Mouse (Mus musculus) CH12.LX (cell line): ENCODE data around the gene Hectd1. TPM values are rescaled to one million over a fixed set of nuclear protein-coding genes. Genes with fewer than 3 reads are reported as not detected.

Experiments
- DNase-seq: peaks from one replicate; pipeline ENCODE4 v3.0.0-alpha.2; 2013; ENCODE audit errors: extremely low read depth
- H3K27ac ChIP-seq: 2 replicates; pipeline ENCODE4 v1.5.1; 2012; ENCODE audit warnings: low read depth, mild to moderate bottlenecking, control low read depth, moderate library complexity; ENCODE audit not compliant: insufficient read depth
- H3K27me3 ChIP-seq: replicated peaks from 2 replicates; pipeline ENCODE3; 2012; ENCODE audit warnings: inconsistent platforms
- H3K36me3 ChIP-seq, 2 experiments: replicated peaks in 1 of 2; 2 replicates each; pipeline versions ENCODE3 to v1.6.1; 2012; ENCODE audit warnings: inconsistent platforms in 1 of 2, low read length in 1 of 2, mild to moderate bottlenecking in 1 of 2, mixed read lengths in 1 of 2, moderate library complexity in 1 of 2; ENCODE audit not compliant: control insufficient read depth in 1 of 2, insufficient read depth in 1 of 2
- H3K4me1 ChIP-seq, 2 experiments: 2 replicates each; pipeline ENCODE4 v1.6.1; 2012; ENCODE audit warnings: inconsistent platforms in 1 of 2, moderate library complexity in 1 of 2; ENCODE audit not compliant: insufficient read depth in 2 of 2, control insufficient read depth in 1 of 2
- H3K4me2 ChIP-seq: 2 replicates; pipeline ENCODE4 v1.6.1; 2012; ENCODE audit warnings: low read depth, mild to moderate bottlenecking, control low read depth; ENCODE audit not compliant: poor library complexity, insufficient read depth, severe bottlenecking
- H3K4me3 ChIP-seq, 3 experiments: fragments of 150-350 bp in 1 of 3; sonication (generic) in 1 of 3; replicated peaks in 1 of 3; 2 replicates each; pipeline versions ENCODE3 to v1.5.1; 2011 to 2012; ENCODE audit warnings: low read depth in 2 of 3, low read length in 2 of 3, mild to moderate bottlenecking in 2 of 3, moderate library complexity in 2 of 3, control low read depth in 1 of 3, improper control_type of control experiment in 1 of 3, inconsistent platforms in 1 of 3, mixed read lengths in 1 of 3; ENCODE audit not compliant: poor library complexity in 1 of 3
- H3K79me2 ChIP-seq: replicated peaks from 2 replicates; pipeline ENCODE4 v1.6.1; 2012; ENCODE audit warnings: mild to moderate bottlenecking, moderate library complexity; ENCODE audit not compliant: control insufficient read depth, poor library complexity, insufficient read depth, severe bottlenecking; ENCODE audit errors: extremely low read depth
- H3K9ac ChIP-seq: 2 replicates; pipeline ENCODE4 v1.6.1; 2012; ENCODE audit warnings: low read depth, mild to moderate bottlenecking, control low read depth, moderate library complexity; ENCODE audit not compliant: insufficient read depth
- H3K9me3 ChIP-seq: replicated peaks from 2 replicates; pipeline ENCODE3; 2012; ENCODE audit warnings: low read length, inconsistent platforms, mixed read lengths
- BHLHE40 ChIP-seq: IDR thresholded peaks from 2 replicates; pipeline ENCODE4 v1.6.1; 2011; ENCODE audit warnings: mild to moderate bottlenecking, low read depth, low read length, improper control_type of control experiment
- E2F4 ChIP-seq: IDR thresholded peaks from 2 replicates; pipeline ENCODE4 v1.6.1; 2011; ENCODE audit warnings: low read depth, low read length, improper control_type of control experiment; ENCODE audit not compliant: insufficient replicate concordance
- KAT2A ChIP-seq: IDR thresholded peaks from 2 replicates; pipeline ENCODE4 v1.6.1; 2012; ENCODE audit warnings: low read length, improper control_type of control experiment, inconsistent platforms; ENCODE audit not compliant: insufficient replicate concordance
- MAFK ChIP-seq: IDR thresholded peaks from 2 replicates; pipeline ENCODE4 v1.6.1; 2011; ENCODE audit warnings: low read length, improper control_type of control experiment; ENCODE audit not compliant: insufficient replicate concordance
- MEF2A ChIP-seq: IDR thresholded peaks from 2 replicates; pipeline ENCODE4 v1.6.1; 2014; ENCODE audit warnings: low read depth, mild to moderate bottlenecking, inconsistent platforms, low read length, improper control_type of control experiment, borderline replicate concordance
- MXI1 ChIP-seq: IDR thresholded peaks from 2 replicates; pipeline ENCODE4 v1.6.1; 2011; ENCODE audit warnings: mild to moderate bottlenecking, low read depth, low read length, improper control_type of control experiment
- MYC ChIP-seq: IDR thresholded peaks from 2 replicates; pipeline ENCODE4 v1.6.1; 2011; ENCODE audit warnings: low read depth, mild to moderate bottlenecking, improper control_type of control experiment, low read length
- NRF1 ChIP-seq: IDR thresholded peaks from 2 replicates; pipeline ENCODE4 v1.6.1; 2014; ENCODE audit warnings: low read depth, mild to moderate bottlenecking, inconsistent platforms, low read length, improper control_type of control experiment, moderate library complexity
- RAD21 ChIP-seq: IDR thresholded peaks from 2 replicates; pipeline ENCODE4 v1.6.1; 2011; ENCODE audit warnings: low read depth, mild to moderate bottlenecking, low read length, improper control_type of control experiment, moderate library complexity
- USF1 ChIP-seq: IDR thresholded peaks from 2 replicates; pipeline ENCODE4 v1.6.1; 2014; ENCODE audit warnings: low read depth, mild to moderate bottlenecking, inconsistent platforms, low read length, improper control_type of control experiment
- USF2 ChIP-seq: conservative IDR thresholded peaks from 2 replicates; pipeline ENCODE4 v1.6.1; 2011; ENCODE audit warnings: low read depth, low read length, improper control_type of control experiment
- ZKSCAN1 ChIP-seq: IDR thresholded peaks from 2 replicates; pipeline ENCODE4 v1.6.1; 2012; ENCODE audit warnings: low read depth, inconsistent platforms, low read length, improper control_type of control experiment, borderline replicate concordance
- ZMIZ1 ChIP-seq: IDR thresholded peaks from 2 replicates; pipeline ENCODE4 v1.6.1; 2012; ENCODE audit warnings: low read depth, mild to moderate bottlenecking, inconsistent platforms, low read length, improper control_type of control experiment
- dilution Hi-C: fragments of 300-500 bp; cut with MboI; formaldehyde crosslinking; loops from 2 replicates; pipeline ENCODE4 v1.14.3; 2020; ENCODE audit warnings: low sequenced_read_pairs; ENCODE audit not compliant: extremely low pct_unique_long_range_greater_than_20kb, extremely low pct_ligation_motif_present
- in situ Hi-C: fragments of 300-500 bp; cut with MboI; formaldehyde crosslinking; loops from 3 replicates; pipeline ENCODE4 v1.14.3; 2019; ENCODE audit warnings: low sequenced_read_pairs, low pct_ligation_motif_present, low pct_unique_long_range_greater_than_20kb, mixed read lengths
- polyA plus RNA-seq: library from polyadenylated mRNA; unstranded; fragments of >175 nt; gene quantifications from 2 replicates; pipeline ENCODE4 v1.2.1, GENCODE M21; 2012; ENCODE audit warnings: low read depth; ENCODE audit not compliant: insufficient read length
- total RNA-seq, 2 experiments: library from RNA; depleted of rRNA; stranded (reverse); fragments of 300-350 nt in 1 of 2; fragments of >200 nt in 1 of 2; gene quantifications; 2 replicates each; pipeline ENCODE4 v1.2.3; 2012 to 2014

Gene Hectd1
- total and polyA plus RNA-seq, 3 experiments, result 36.2 to 42.3 (median 41.4) TPM

- dilution Hi-C loops, result no loop called here
- H3K4me1 ChIP-seq, result peaks cover 7 to 11% of the 10 kb centered on the region in 2 experiments; a peak in 3 of 4 replicates
- H3K9ac ChIP-seq, result no peak overlapping the region
- H3K27me3 ChIP-seq, result no peaks in the 10 kb centered on the region
- no peak for TF ChIP-seq BHLHE40
- TF ChIP-seq USF1, result no peak
- no peak for TF ChIP-seq ZMIZ1
- no peak for TF ChIP-seq USF2
- TF ChIP-seq MAFK, result no peak
- TF ChIP-seq MYC, result no peak
- H3K9me3 ChIP-seq, result no peaks in the 10 kb centered on the region
- DNase-seq, result no peak
- no peak overlapping the region for H3K27ac ChIP-seq
- H3K79me2 ChIP-seq, result no peaks in the 10 kb centered on the region
- H3K36me3 ChIP-seq, result peaks cover 0 to 6% of the 10 kb centered on the region in 2 experiments
- H3K4me2 ChIP-seq, result no peak overlapping the region
- in situ Hi-C loops, result no loop called here
- H3K4me3 ChIP-seq, result no peak overlapping the region
Observed at GRCm38 (mm10) chr12:51708941-51709686, 120.2 kb downstream of the Hectd1 start.

- dilution Hi-C loops (no loop called here), in situ Hi-C loops (no loop called here)
- Histone ChIP-seq H3K4me2 (no peak overlapping the region), H3K9ac (no peak overlapping the region), H3K36me3 (peaks cover 0 to 6% of the 10 kb centered on the region in 2 experiments), H3K4me3 (no peak overlapping the region), H3K79me2 (no peaks in the 10 kb centered on the region), H3K4me1 (peaks cover 9 to 19% of the 10 kb centered on the region in 2 experiments; a peak in 3 of 4 replicates), H3K27me3 (no peaks in the 10 kb centered on the region), H3K27ac (no peak overlapping the region), H3K9me3 (peaks cover 2% of the 10 kb centered on the region)
- TF ChIP-seq MEF2A, result no peak
- no peak for TF ChIP-seq KAT2A
- TF ChIP-seq RAD21, result no peak
- TF ChIP-seq MXI1, result no peak
- TF ChIP-seq ZKSCAN1, result no peak
- no peak for TF ChIP-seq ZMIZ1
- no peak for TF ChIP-seq E2F4
- TF ChIP-seq NRF1, result no peak
- DNase-seq, result no peak
Observed at GRCm38 (mm10) chr12:51706673-51707235, 122.6 kb downstream of the Hectd1 start.
